Mouse (Mus musculus) cerebellum, adult 2 months (tissue): ENCODE measurements around the gene Meis2.

ENCODE experiments used
- CTCF ChIP-seq: fragments of 200-500 bp; IDR thresholded peaks from 2 replicates; pipeline ENCODE4 v1.5.1; 2011; ENCODE audit warnings: low read depth, mild to moderate bottlenecking, control low read depth, low read length, moderate library complexity, borderline replicate concordance; ENCODE audit not compliant: insufficient read depth
- POLR2A ChIP-seq: fragments of 200-500 bp; IDR thresholded peaks from 2 replicates; pipeline ENCODE4 v1.6.1; 2011; ENCODE audit warnings: low read length, control low read depth, borderline replicate concordance; ENCODE audit not compliant: insufficient read depth

DNA sequence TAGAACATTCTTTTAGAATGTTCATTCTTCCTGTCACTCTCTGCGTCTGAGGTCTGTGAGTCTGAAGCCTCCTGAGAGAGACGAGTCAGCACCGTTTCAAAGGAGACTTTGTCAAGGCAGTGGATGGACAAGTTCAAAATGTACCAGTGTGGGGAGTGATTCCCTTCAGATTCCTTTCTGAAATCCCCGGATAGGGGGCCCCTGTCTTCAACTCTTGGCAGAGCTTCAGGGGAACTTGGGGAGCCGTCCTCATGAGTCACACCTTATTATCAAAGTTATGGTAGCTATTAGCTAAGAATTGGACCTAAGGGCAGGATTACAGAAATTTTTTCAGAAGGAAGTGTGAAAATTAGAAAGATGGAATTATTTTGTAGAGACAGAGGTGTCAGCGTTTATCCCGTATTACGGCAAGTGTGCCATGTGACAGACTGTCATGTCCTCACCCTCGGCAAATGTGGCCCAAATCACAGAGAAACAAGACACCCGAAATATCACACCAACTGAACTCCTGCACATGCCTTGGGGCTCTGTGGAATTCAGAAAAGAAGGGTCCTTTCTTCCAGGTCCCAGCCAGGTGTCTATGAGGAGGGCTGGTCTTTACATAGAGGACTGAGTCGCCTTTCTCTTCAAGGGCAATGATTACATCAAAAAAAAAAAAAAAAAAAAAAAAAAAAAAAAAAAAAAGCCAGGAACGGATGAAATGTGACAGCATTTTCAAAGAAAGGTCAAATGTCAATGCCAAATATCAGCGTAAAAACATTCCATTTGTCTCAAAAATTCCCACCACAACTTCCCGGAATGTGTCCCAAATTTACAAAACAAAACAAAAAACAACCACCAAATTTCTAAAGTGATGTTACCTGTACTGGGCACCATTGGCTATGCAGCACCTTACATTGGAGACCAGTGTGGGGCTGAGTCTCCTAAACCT lies 146.2 kb downstream of the Meis2 start:
- TF ChIP-seq CTCF: no peak
- no peak for TF ChIP-seq POLR2A
